Mouse (Mus musculus) neural tube, embryonic 11.5 days (tissue): ENCODE measurements around the gene C87977. TPM values are rescaled to one million over a fixed set of nuclear protein-coding genes. Genes with fewer than 3 reads are reported as not detected.
"Not testable (repeated sequence)": the region's sequence is repeated elsewhere in the genome, so short reads cannot be mapped to it uniquely, and the experiment has no call there.

Experiments
- ATAC-seq: fragments of 200-750 bp; cut with Nextera tagmentation; 2 replicates; pipeline ENCODE4 v1.8.0; 2017; ENCODE audit warnings: moderate number of reproducible peaks, mild to moderate bottlenecking, moderate TSS enrichment, moderate library complexity; ENCODE audit not compliant: insufficient read depth, low FRiP score, low TSS enrichment
- DNase-seq: peaks from one replicate; pipeline ENCODE4 v3.0.0-alpha.2; 2015; ENCODE audit warnings: low spot score
- H3K27ac ChIP-seq: fragments of 300-500 bp; sonication (generic); 2 replicates; pipeline ENCODE4 v1.5.1; 2014; ENCODE audit warnings: low read depth, mild to moderate bottlenecking, low read length
- H3K27me3 ChIP-seq: fragments of 300-500 bp; sonication (generic); 2 replicates; pipeline ENCODE4 v1.6.1; 2014; ENCODE audit warnings: mild to moderate bottlenecking, low read length, mixed read lengths; ENCODE audit not compliant: control insufficient read depth, insufficient read depth
- H3K36me3 ChIP-seq: fragments of 300-500 bp; sonication (generic); 2 replicates; pipeline ENCODE4 v1.6.1; 2014; ENCODE audit warnings: mild to moderate bottlenecking, low read length, moderate library complexity, mixed read lengths; ENCODE audit not compliant: control insufficient read depth, insufficient read depth
- H3K4me1 ChIP-seq: fragments of 300-500 bp; sonication (generic); 2 replicates; pipeline ENCODE4 v1.6.1; 2014; ENCODE audit warnings: low read length, mixed read lengths; ENCODE audit not compliant: control insufficient read depth, insufficient read depth
- H3K4me2 ChIP-seq: fragments of 300-500 bp; sonication (generic); 2 replicates; pipeline ENCODE4 v1.6.1; 2014; ENCODE audit warnings: low read depth, mild to moderate bottlenecking, moderate library complexity
- H3K4me3 ChIP-seq: fragments of 300-500 bp; sonication (generic); 2 replicates; pipeline ENCODE4 v1.5.1; 2014; ENCODE audit warnings: low read depth, low read length
- H3K9ac ChIP-seq: fragments of 300-500 bp; sonication (generic); 2 replicates; pipeline ENCODE4 v1.6.1; 2014; ENCODE audit warnings: mild to moderate bottlenecking, low read length
- H3K9me3 ChIP-seq: fragments of 300-500 bp; sonication (generic); 2 replicates; pipeline ENCODE4 v1.6.1; 2016; ENCODE audit warnings: low read length; ENCODE audit not compliant: control insufficient read depth
- WGBS: fragments of 180-500 bp; shearing (Covaris S2); extraction: QIAGEN DNeasy Blood & Tissue Kit; methylation state at CpG from one replicate; pipeline ENCODE4 v1.1.7; 2014; 5-methylcytosine and 5-hydroxymethylcytosine counted together
- polyA plus RNA-seq: library from polyadenylated mRNA; unstranded; fragments of >200 nt; fragmentation: Nextera tagmentation; extraction: Ambion mirVana; gene quantifications from 2 replicates; pipeline ENCODE4 v1.2.1, GENCODE M21; 2014

The C87977 gene
- polyA plus RNA-seq: not detected in 2 replicates

DNA sequence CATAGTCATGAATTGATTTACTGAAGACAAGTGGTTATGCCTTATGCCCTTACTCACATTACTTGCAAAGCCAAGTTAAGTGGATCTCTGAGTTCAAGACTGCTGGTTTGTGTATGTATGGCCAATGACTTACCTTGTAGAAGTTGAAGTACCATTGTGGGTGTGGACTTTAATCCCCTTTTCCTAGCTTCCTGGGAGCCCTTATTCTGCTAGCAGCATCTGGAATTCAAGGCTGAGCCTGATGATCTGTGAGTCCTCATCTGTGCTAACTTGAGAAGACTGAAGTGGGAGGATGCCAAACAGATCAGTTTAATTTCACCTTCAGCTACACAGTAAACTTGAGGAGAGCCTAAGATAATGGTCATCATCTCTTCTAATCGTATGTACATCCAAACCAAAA, at the start of gene C87977:
Gene C87977, minus strand, starts transcription at position 101 of the 400 bp plus-strand sequence.
- H3K27me3 ChIP-seq, H3K9ac ChIP-seq, H3K4me2 ChIP-seq, H3K27ac ChIP-seq, H3K36me3 ChIP-seq, H3K4me1 ChIP-seq, DNase-seq, H3K9me3 ChIP-seq, H3K4me3 ChIP-seq, ATAC-seq: not testable (repeated sequence)
- 89% methylated on average over 1 of the region's 1 CpGs for WGBS

DNA sequence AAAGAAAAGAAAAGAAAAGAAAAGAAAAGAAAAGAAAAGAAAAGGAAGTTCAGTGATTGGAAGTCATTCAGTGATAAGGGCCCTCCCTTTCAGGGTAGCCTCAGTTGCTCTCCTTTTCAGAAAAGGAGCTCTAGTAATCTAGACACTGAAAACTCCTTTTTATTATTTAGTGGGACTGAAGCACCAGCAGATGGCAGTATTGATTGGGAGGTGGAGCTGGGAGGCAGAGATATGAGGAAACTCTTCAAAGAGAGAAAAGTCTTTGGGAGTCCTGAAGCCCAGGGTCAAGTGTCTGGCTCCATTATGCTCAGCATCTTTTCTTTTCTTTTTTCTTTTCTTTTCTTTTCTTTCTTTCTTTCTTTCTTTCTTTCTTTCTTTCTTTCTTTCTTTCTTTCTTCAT, 41.6 kb upstream of the C87977 start:
- H3K27ac ChIP-seq, H3K4me1 ChIP-seq, ATAC-seq, DNase-seq, H3K4me3 ChIP-seq, H3K9ac ChIP-seq, H3K9me3 ChIP-seq, H3K27me3 ChIP-seq, H3K36me3 ChIP-seq, H3K4me2 ChIP-seq: not testable (repeated sequence)

DNA sequence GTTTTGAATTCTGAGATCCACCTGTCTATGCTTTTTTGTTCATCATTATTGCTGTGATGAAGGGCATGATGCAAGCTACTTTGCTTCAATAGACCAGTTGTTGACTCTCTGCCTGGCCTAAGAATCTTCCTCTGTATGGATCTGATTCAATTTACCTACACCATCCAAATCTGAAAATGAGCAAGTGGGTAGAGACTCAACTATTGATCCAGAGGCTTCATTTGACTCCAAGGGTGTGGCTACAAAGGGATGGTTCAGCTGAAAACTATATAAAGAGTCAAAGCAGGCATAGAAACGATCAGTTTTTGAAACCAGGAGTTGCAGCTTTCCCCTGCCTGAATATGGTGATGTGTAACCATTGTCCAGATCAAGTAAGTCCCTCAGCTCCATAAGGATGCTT, 22.7 kb downstream of the C87977 start, which contains the start of gene Oog2:
Gene Oog2, plus strand, starts transcription at position 301 of the 400 bp plus-strand sequence.
- H3K4me1 ChIP-seq: no peaks in the 10 kb centered on the region
- H3K36me3 ChIP-seq: no peaks in the 10 kb centered on the region
- H3K9me3 ChIP-seq: no peaks in the 10 kb centered on the region
- H3K4me3 ChIP-seq: no peak within 1 kb of the TSS
- ATAC-seq: no peak
- no peak within 1 kb of the TSS for H3K9ac ChIP-seq
- no peak for DNase-seq
- H3K27ac ChIP-seq: no peak within 1 kb of the TSS
- H3K27me3 ChIP-seq: no peaks in the 10 kb centered on the region
- 50% methylated on average over 1 of the region's 1 CpGs for WGBS
- no peak within 1 kb of the TSS for H3K4me2 ChIP-seq

DNA sequence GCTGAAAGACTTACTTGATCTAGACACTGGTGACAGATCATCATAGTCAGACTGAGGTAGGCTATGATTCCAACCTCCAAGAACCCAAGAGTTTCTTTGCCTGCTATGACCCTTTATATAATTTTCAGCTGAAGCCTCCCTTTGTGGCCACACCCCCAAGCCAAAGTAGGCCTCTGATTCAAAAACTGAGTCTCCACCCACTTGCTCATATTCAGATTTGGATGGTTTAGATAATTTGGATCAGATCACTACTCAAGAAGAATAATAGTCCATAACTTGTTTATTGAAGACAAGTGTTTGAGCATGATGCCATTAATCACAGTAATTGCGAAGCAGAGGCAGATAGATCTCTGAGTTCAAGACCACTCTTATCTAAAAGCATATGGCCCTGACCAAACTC, 50.6 kb downstream of the C87977 start, which contains the start of gene Oog3:
Gene Oog3, minus strand, starts transcription at position 101 of the 400 bp plus-strand sequence.
- WGBS: 79% methylated on average over 1 of the region's 1 CpGs
- peaks cover 16% of the 10 kb centered on the region for H3K9me3 ChIP-seq

More for the DNA sequence above, 50.6 kb downstream of the C87977 start, which contains the start of gene Oog3:
- Histone ChIP-seq H3K27me3 (no peaks in the 10 kb centered on the region), H3K9ac (no peak within 1 kb of the TSS), H3K4me3 (no peak within 1 kb of the TSS), H3K27ac (no peak within 1 kb of the TSS), H3K4me2 (no peak within 1 kb of the TSS), H3K4me1 (no peaks in the 10 kb centered on the region), H3K36me3 (no peaks in the 10 kb centered on the region)
- no peak for DNase-seq
- ATAC-seq: no peak

Other genes starting within 250 kb of the C87977 start
- not detected in 2 replicates for gene Gm13101, start 246.4 kb downstream of the C87977 start, polyA plus RNA-seq
- not detected in 2 replicates for gene Pramef17, start 218.9 kb downstream of the C87977 start, polyA plus RNA-seq
- gene Pramel4, start 154.2 kb downstream of the C87977 start, polyA plus RNA-seq: not detected in 2 replicates
- not detected in 2 replicates for gene Gm13102, start 106.8 kb downstream of the C87977 start, polyA plus RNA-seq
- not detected in 2 replicates for gene Oog3, start 50.7 kb downstream of the C87977 start, polyA plus RNA-seq
- not detected in 2 replicates for gene Oog2, start 22.6 kb downstream of the C87977 start, polyA plus RNA-seq
- gene Pramel5, start 67.2 kb upstream of the C87977 start, polyA plus RNA-seq: not detected in 2 replicates
- gene Gm13128, start 116.9 kb upstream of the C87977 start, polyA plus RNA-seq: not detected in 2 replicates
- gene Gm13119, start 144.6 kb upstream of the C87977 start, polyA plus RNA-seq: not detected in 2 replicates
- not detected in 2 replicates for gene Pramef20, start 164.6 kb upstream of the C87977 start, polyA plus RNA-seq
- not detected in 2 replicates for gene Pramef12, start 195.1 kb upstream of the C87977 start, polyA plus RNA-seq
- not detected in 2 replicates for gene 1700012P22Rik, start 225.5 kb upstream of the C87977 start, polyA plus RNA-seq
- gene Gm9944, start 240.0 kb upstream of the C87977 start, polyA plus RNA-seq: not detected in 2 replicates